Mouse (Mus musculus): ENCODE results near the gene Sync. TPM values are rescaled to one million over a fixed set of nuclear protein-coding genes. Genes with fewer than 3 reads are reported as not detected.

The Sync gene
- polyA plus RNA-seq, 1 experiment from 2014 or later = 1.5 TPM

- H3K27me3 ChIP-seq = peaks cover 49% of the 10 kb centered on the region
- no peaks in the 10 kb centered on the region for H3K9me3 ChIP-seq
- no peaks in the 10 kb centered on the region for H3K36me3 ChIP-seq
- no peak overlapping the region for H3K27ac ChIP-seq (replicated peaks)
- WGBS = 25% methylated on average over 7 of the region's 7 CpGs
- H3K4me2 ChIP-seq = no peak overlapping the region
- no peak for ATAC-seq (ENCODE audit: low FRiP score, low read depth)
- H3K4me3 ChIP-seq = no peak overlapping the region
- H3K9ac ChIP-seq = no peak overlapping the region
- H3K4me1 ChIP-seq (replicated peaks) = peaks cover 35% of the 10 kb centered on the region
Measured at GRCm38 (mm10) chr4:129249288-129249687, 38.1 kb upstream of the Sync start.

- H3K27ac ChIP-seq (replicated peaks) = no peak overlapping the region
- no peaks in the 10 kb centered on the region for H3K9me3 ChIP-seq
- no peak overlapping the region for H3K4me3 ChIP-seq
- H3K4me1 ChIP-seq (replicated peaks) = peaks cover 35% of the 10 kb centered on the region
- no peak overlapping the region for H3K9ac ChIP-seq
- H3K36me3 ChIP-seq = no peaks in the 10 kb centered on the region
- WGBS = 16% methylated on average over 15 of the region's 15 CpGs
- ATAC-seq (ENCODE audit: low FRiP score, low read depth) = no peak
- H3K27me3 ChIP-seq = peaks cover 44% of the 10 kb centered on the region
- peak overlapping the region; percentile 9 for H3K4me2 ChIP-seq
Measured at GRCm38 (mm10) chr4:129250759-129251481, 36.5 kb upstream of the Sync start.

- Histone ChIP-seq H3K27me3 (peaks cover 41% of the 10 kb centered on the region), H3K27ac (replicated peaks) (no peak overlapping the region), H3K4me1 (replicated peaks) (peaks cover 37% of the 10 kb centered on the region), H3K4me3 (no peak overlapping the region), H3K4me2 (peak overlapping the region; percentile 9), H3K9ac (no peak overlapping the region), H3K36me3 (no peaks in the 10 kb centered on the region), H3K9me3 (no peaks in the 10 kb centered on the region)
- no peak for ATAC-seq (ENCODE audit: low FRiP score, low read depth)
- 4% methylated on average over 15 of the region's 15 CpGs for WGBS
Measured at GRCm38 (mm10) chr4:129251482-129252125, 35.8 kb upstream of the Sync start.

- H3K9ac ChIP-seq = no peak overlapping the region
Measured at GRCm38 (mm10) chr4:129252492-129252891, 34.9 kb upstream of the Sync start.

GRCm38 (mm10) chr4:129254571-129254970, 32.8 kb upstream of the Sync start:
- WGBS = 99% methylated on average over 3 of the region's 3 CpGs
- no peaks in the 10 kb centered on the region for H3K36me3 ChIP-seq

More at GRCm38 (mm10) chr4:129252492-129252891, 34.9 kb upstream of the Sync start:
- peaks cover 37% of the 10 kb centered on the region for H3K4me1 ChIP-seq (replicated peaks)
- no peak for ATAC-seq (ENCODE audit: low FRiP score, low read depth)
- no peak overlapping the region for H3K27ac ChIP-seq (replicated peaks)
- no peaks in the 10 kb centered on the region for H3K36me3 ChIP-seq
- H3K4me3 ChIP-seq = no peak overlapping the region
- no peaks in the 10 kb centered on the region for H3K9me3 ChIP-seq
- H3K27me3 ChIP-seq = peaks cover 33% of the 10 kb centered on the region
- WGBS = 91% methylated on average over 2 of the region's 2 CpGs
- no peak overlapping the region for H3K4me2 ChIP-seq

GRCm38 (mm10) chr4:129256450-129257380, 30.7 kb upstream of the Sync start:
- 25% methylated on average over 8 of the region's 8 CpGs for WGBS
- Histone ChIP-seq H3K9me3 (no peaks in the 10 kb centered on the region), H3K9ac (no peak overlapping the region), H3K4me3 (no peak overlapping the region), H3K36me3 (no peaks in the 10 kb centered on the region), H3K4me2 (no peak overlapping the region), H3K27me3 (0 out of 2 replicates have a peak, but pooled peaks cover 4% of the 10 kb centered on the region), H3K27ac (replicated peaks) (no peak overlapping the region), H3K4me1 (replicated peaks) (peaks cover 14% of the 10 kb centered on the region)
- peak; percentile 38 for ATAC-seq (ENCODE audit: low FRiP score, low read depth)

More at GRCm38 (mm10) chr4:129254571-129254970, 32.8 kb upstream of the Sync start:
- peaks cover 19% of the 10 kb centered on the region for H3K4me1 ChIP-seq (replicated peaks)
- H3K27me3 ChIP-seq = peaks cover 23% of the 10 kb centered on the region
- no peak overlapping the region for H3K27ac ChIP-seq (replicated peaks)
- H3K9ac ChIP-seq = no peak overlapping the region
- no peak overlapping the region for H3K4me2 ChIP-seq
- no peaks in the 10 kb centered on the region for H3K9me3 ChIP-seq
- no peak overlapping the region for H3K4me3 ChIP-seq
- no peak for ATAC-seq (ENCODE audit: low FRiP score, low read depth)

GRCm38 (mm10) chr4:129259101-129259500, 28.3 kb upstream of the Sync start:
- H3K9ac ChIP-seq = no peak overlapping the region
- H3K4me1 ChIP-seq (replicated peaks) = peaks cover 19% of the 10 kb centered on the region
- no peaks in the 10 kb centered on the region for H3K36me3 ChIP-seq
- ATAC-seq (ENCODE audit: low FRiP score, low read depth) = no peak
- no peak overlapping the region for H3K4me2 ChIP-seq
- H3K27ac ChIP-seq (replicated peaks) = no peak overlapping the region
- WGBS = 55% methylated on average over 4 of the region's 4 CpGs
- H3K27me3 ChIP-seq = no peaks in the 10 kb centered on the region
- no peaks in the 10 kb centered on the region for H3K9me3 ChIP-seq
- H3K4me3 ChIP-seq = no peak overlapping the region

- Histone ChIP-seq H3K9ac (no peak overlapping the region), H3K4me3 (no peak overlapping the region), H3K4me1 (replicated peaks) (peaks cover 19% of the 10 kb centered on the region), H3K27me3 (no peaks in the 10 kb centered on the region), H3K36me3 (no peaks in the 10 kb centered on the region), H3K4me2 (no peak overlapping the region), H3K27ac (replicated peaks) (no peak overlapping the region), H3K9me3 (no peaks in the 10 kb centered on the region)
- 13% methylated on average over 6 of the region's 6 CpGs for WGBS
- no peak for ATAC-seq (ENCODE audit: low FRiP score, low read depth)
Measured at GRCm38 (mm10) chr4:129260678-129261077, 26.7 kb upstream of the Sync start.

- Histone ChIP-seq H3K4me3 (no peak within 1 kb of the TSS), H3K9ac (no peak within 1 kb of the TSS), H3K36me3 (no peaks in the 10 kb centered on the region), H3K4me2 (no peak within 1 kb of the TSS), H3K27me3 (no peaks in the 10 kb centered on the region), H3K9me3 (no peaks in the 10 kb centered on the region), H3K27ac (replicated peaks) (no peak within 1 kb of the TSS), H3K4me1 (replicated peaks) (peaks cover 18% of the 10 kb centered on the region)
- ATAC-seq (ENCODE audit: low FRiP score, low read depth) = no peak
- 34% methylated on average over 2 of the region's 4 CpGs for whole genome bisulfite sequencing
Measured at GRCm38 (mm10) chr4:129261196-129261595, 26.2 kb upstream of the Sync start, which contains the start of gene C77080. C77080 (minus strand) TSS chr4:129261404.

GRCm38 (mm10) chr4:129263225-129264021, 24.0 kb upstream of the Sync start:
- no peaks in the 10 kb centered on the region for H3K9me3 ChIP-seq
- no peaks in the 10 kb centered on the region for H3K27me3 ChIP-seq
- no peak overlapping the region for H3K4me2 ChIP-seq
- ATAC-seq (ENCODE audit: low FRiP score, low read depth) = no peak
- WGBS = 39% methylated on average over 19 of the region's 19 CpGs
- no peak overlapping the region for H3K4me3 ChIP-seq
- H3K36me3 ChIP-seq = no peaks in the 10 kb centered on the region
- 0 out of 2 replicates have a peak overlapping the region, but pooled peaks have one; percentile 30 for H3K27ac ChIP-seq (replicated peaks)
- H3K9ac ChIP-seq = no peak overlapping the region
- peaks cover 12% of the 10 kb centered on the region for H3K4me1 ChIP-seq (replicated peaks)

- Histone ChIP-seq H3K4me3 (no peak overlapping the region), H3K9ac (no peak overlapping the region), H3K36me3 (no peaks in the 10 kb centered on the region), H3K4me1 (replicated peaks) (peaks cover 6% of the 10 kb centered on the region), H3K27ac (replicated peaks) (no peak overlapping the region), H3K9me3 (no peaks in the 10 kb centered on the region), H3K27me3 (no peaks in the 10 kb centered on the region), H3K4me2 (no peak overlapping the region)
- 90% methylated on average over 4 of the region's 4 CpGs for WGBS
- no peak for ATAC-seq (ENCODE audit: low FRiP score, low read depth)
Measured at GRCm38 (mm10) chr4:129266191-129266590, 21.2 kb upstream of the Sync start.

Measured in hindbrain, embryonic 15.5 days (tissue).